Mouse (Mus musculus): ENCODE measurements around the gene Sf3b4. TPM values are rescaled to one million over a fixed set of nuclear protein-coding genes. Genes with fewer than 3 reads are reported as not detected.
A peak's percentile ranks its signal among the peaks of the same experiment; 100 is the strongest.
"Not testable (repeated sequence)": the region's sequence is repeated elsewhere in the genome, so short reads cannot be mapped to it uniquely, and the experiment has no call there.

Gene Sf3b4
- polyA plus RNA-seq, 1 experiment from 2014 or later: 220 TPM

DNA sequence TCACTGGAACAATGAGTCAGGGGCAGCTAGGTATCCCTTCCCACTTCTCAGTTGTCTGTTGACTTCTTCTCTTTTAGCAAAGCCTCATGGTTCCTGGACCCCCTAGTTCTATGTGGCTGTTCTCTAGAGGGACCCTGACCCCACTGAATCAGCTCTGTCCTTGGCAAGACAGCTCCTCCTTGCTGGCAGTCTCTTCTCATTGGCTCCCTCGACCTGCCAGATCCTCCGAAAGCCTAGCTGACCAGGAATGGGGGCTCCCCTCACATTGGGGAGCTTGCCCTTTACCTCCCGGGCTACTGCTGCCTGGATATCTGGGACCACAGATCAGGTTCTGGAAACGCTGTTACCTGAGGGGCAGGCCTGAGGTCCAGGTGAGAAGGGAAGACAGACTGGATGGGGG, 1.9 kb upstream of the Sf3b4 start:
- H3K4me1 ChIP-seq (replicated peaks; ENCODE audit: control insufficient read depth, insufficient read depth, low read length): peaks cover 19% of the 10 kb centered on the region
- peak overlapping the region; percentile 10; the same call in 1 of the 2 replicates for H3K9ac ChIP-seq (ENCODE audit: low read depth, low read length)
- H3K9me3 ChIP-seq (ENCODE audit: control insufficient read depth, low read length): no peaks in the 10 kb centered on the region
- 76% methylated on average over 4 of the region's 4 CpGs for whole genome bisulfite sequencing
- H3K27ac ChIP-seq (ENCODE audit: low read depth, low read length): no peak overlapping the region
- H3K27me3 ChIP-seq (replicated peaks; ENCODE audit: control insufficient read depth, insufficient read depth, low read length): no peaks in the 10 kb centered on the region
- no peak overlapping the region for H3K4me3 ChIP-seq (ENCODE audit: low read depth, low read length)
- H3K36me3 ChIP-seq (ENCODE audit: control insufficient read depth, insufficient read depth, low read length): peaks cover 16% of the 10 kb centered on the region
- ATAC-seq (replicated peaks; ENCODE audit: low FRiP score) (no peak), DNase-seq (ENCODE audit: low spot score) (no peak)
- H3K4me2 ChIP-seq: peak overlapping the region; percentile 4; the same call in 1 of the 2 replicates

- ATAC-seq (replicated peaks; ENCODE audit: low FRiP score) (no peak), DNase-seq (ENCODE audit: low spot score) (no peak)
- no peaks in the 10 kb centered on the region for H3K27me3 ChIP-seq (replicated peaks; ENCODE audit: control insufficient read depth, insufficient read depth, low read length)
- H3K9me3 ChIP-seq (ENCODE audit: control insufficient read depth, low read length): no peaks in the 10 kb centered on the region
- peaks cover 19% of the 10 kb centered on the region for H3K4me1 ChIP-seq (replicated peaks; ENCODE audit: control insufficient read depth, insufficient read depth, low read length)
- H3K36me3 ChIP-seq (ENCODE audit: control insufficient read depth, insufficient read depth, low read length): peaks cover 22% of the 10 kb centered on the region
- peak overlapping the region; percentile 95; the same call in 1 of the 2 replicates for H3K27ac ChIP-seq (ENCODE audit: low read depth, low read length)
- peak overlapping the region; percentile 87 for H3K4me3 ChIP-seq (ENCODE audit: low read depth, low read length)
- peak overlapping the region; percentile 95 for H3K4me2 ChIP-seq
- peak overlapping the region; percentile 96 for H3K9ac ChIP-seq (ENCODE audit: low read depth, low read length)
- WGBS: 51% methylated on average over 10 of the region's 10 CpGs
Measured at GRCm38 (mm10) chr3:96170976-96171545, 1.1 kb upstream of the Sf3b4 start.

- 19% methylated on average over 18 of the region's 18 CpGs for WGBS
- H3K9me3 ChIP-seq (ENCODE audit: control insufficient read depth, low read length): no peaks in the 10 kb centered on the region
- H3K4me1 ChIP-seq (replicated peaks; ENCODE audit: control insufficient read depth, insufficient read depth, low read length): peaks cover 19% of the 10 kb centered on the region
- DNase-seq (ENCODE audit: low spot score) (no peak), ATAC-seq (replicated peaks; ENCODE audit: low FRiP score) (no peak)
- no peaks in the 10 kb centered on the region for H3K27me3 ChIP-seq (replicated peaks; ENCODE audit: control insufficient read depth, insufficient read depth, low read length)
- H3K4me3 ChIP-seq (ENCODE audit: low read depth, low read length): peak overlapping the region; percentile 87
- peak overlapping the region; percentile 95 for H3K4me2 ChIP-seq
- H3K9ac ChIP-seq (ENCODE audit: low read depth, low read length): peak overlapping the region; percentile 96
- H3K36me3 ChIP-seq (ENCODE audit: control insufficient read depth, insufficient read depth, low read length): peaks cover 27% of the 10 kb centered on the region
- H3K27ac ChIP-seq (ENCODE audit: low read depth, low read length): peak overlapping the region; percentile 95
Measured at GRCm38 (mm10) chr3:96171583-96172196, 442 bp upstream of the Sf3b4 start.

DNA sequence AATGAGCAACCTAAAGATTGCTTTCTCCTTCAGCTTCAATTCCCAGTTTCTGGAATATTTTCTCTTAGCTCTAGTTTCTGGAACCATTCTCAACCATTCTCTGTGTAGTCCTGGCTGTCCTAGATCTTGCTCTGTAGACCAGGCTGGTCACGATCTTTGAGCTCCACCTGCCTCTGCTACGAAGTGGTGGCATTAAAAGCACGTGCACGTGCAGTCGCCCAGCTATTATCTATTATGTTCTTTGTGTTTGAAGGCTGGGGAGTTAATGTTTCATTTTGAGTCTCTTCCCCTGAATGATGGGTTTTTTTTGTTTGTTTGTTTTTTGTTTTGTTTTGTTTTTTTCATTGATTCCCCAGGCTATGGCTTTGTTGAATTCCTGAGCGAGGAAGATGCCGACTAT, 1.1 kb downstream of the Sf3b4 start:
- Histone ChIP-seq H3K36me3 (ENCODE audit: control insufficient read depth, insufficient read depth, low read length) (peaks cover 33% of the 10 kb centered on the region), H3K9ac (ENCODE audit: low read depth, low read length) (peak overlapping the region; percentile 96), H3K9me3 (ENCODE audit: control insufficient read depth, low read length) (no peaks in the 10 kb centered on the region), H3K27me3 (replicated peaks; ENCODE audit: control insufficient read depth, insufficient read depth, low read length) (no peaks in the 10 kb centered on the region), H3K4me1 (replicated peaks; ENCODE audit: control insufficient read depth, insufficient read depth, low read length) (peaks cover 19% of the 10 kb centered on the region), H3K4me3 (ENCODE audit: low read depth, low read length) (peak overlapping the region; percentile 87), H3K4me2 (peak overlapping the region; percentile 95), H3K27ac (ENCODE audit: low read depth, low read length) (peak overlapping the region; percentile 95; the same call in 1 of the 2 replicates)
- no peak for DNase-seq (ENCODE audit: low spot score)
- WGBS: 32% methylated on average over 7 of the region's 7 CpGs
- no peak for ATAC-seq (replicated peaks; ENCODE audit: low FRiP score)

DNA sequence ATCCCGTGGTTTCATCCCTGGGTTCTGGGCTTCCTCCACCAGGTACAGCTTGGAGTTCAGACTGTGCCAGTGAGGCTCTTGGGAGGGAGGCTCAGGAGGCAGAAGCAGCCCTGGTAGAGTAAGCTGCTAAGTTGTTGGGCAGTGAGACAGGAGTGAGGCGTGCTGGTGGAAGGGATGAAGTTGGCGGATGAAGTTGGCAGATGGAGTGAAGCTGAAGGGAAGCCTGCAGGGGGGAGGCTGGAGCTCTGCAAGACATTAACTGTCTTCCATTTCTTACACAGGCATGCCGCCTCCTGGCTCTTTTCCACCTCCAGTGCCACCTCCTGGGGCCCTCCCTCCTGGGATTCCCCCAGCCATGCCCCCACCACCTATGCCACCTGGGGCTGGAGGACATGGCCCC, 1.9 kb downstream of the Sf3b4 start:
- 83% methylated on average over 4 of the region's 4 CpGs for WGBS

GRCm38 (mm10) chr3:96175251-96175650, 3.1 kb downstream of the Sf3b4 start:
- ATAC-seq (replicated peaks; ENCODE audit: low FRiP score): no peak
- WGBS: 87% methylated on average over 6 of the region's 6 CpGs

More for the DNA sequence above, 1.9 kb downstream of the Sf3b4 start:
- peak overlapping the region; percentile 95 for H3K4me2 ChIP-seq
- H3K36me3 ChIP-seq (ENCODE audit: control insufficient read depth, insufficient read depth, low read length): peaks cover 29% of the 10 kb centered on the region
- not testable (repeated sequence) for H3K27me3 ChIP-seq (replicated peaks; ENCODE audit: control insufficient read depth, insufficient read depth, low read length); H3K9me3 ChIP-seq (ENCODE audit: control insufficient read depth, low read length); ATAC-seq (replicated peaks; ENCODE audit: low FRiP score); H3K27ac ChIP-seq (ENCODE audit: low read depth, low read length); DNase-seq (ENCODE audit: low spot score)
- peak overlapping the region; percentile 34 for H3K4me3 ChIP-seq (ENCODE audit: low read depth, low read length)
- H3K9ac ChIP-seq (ENCODE audit: low read depth, low read length): 0 out of 2 replicates have a peak overlapping the region, but pooled peaks have one; percentile 13
- H3K4me1 ChIP-seq (replicated peaks; ENCODE audit: control insufficient read depth, insufficient read depth, low read length): peaks cover 19% of the 10 kb centered on the region

GRCm38 (mm10) chr3:96178427-96178826, 6.3 kb downstream of the Sf3b4 start:
- no peak overlapping the region for H3K4me2 ChIP-seq
- no peak overlapping the region for H3K4me3 ChIP-seq (ENCODE audit: low read depth, low read length)
- peaks cover 29% of the 10 kb centered on the region for H3K36me3 ChIP-seq (ENCODE audit: control insufficient read depth, insufficient read depth, low read length)
- DNase-seq (ENCODE audit: low spot score) (no peak), ATAC-seq (replicated peaks; ENCODE audit: low FRiP score) (no peak)
- no peak overlapping the region for H3K9ac ChIP-seq (ENCODE audit: low read depth, low read length)
- 90% methylated on average over 4 of the region's 4 CpGs for WGBS
- no peaks in the 10 kb centered on the region for H3K9me3 ChIP-seq (ENCODE audit: control insufficient read depth, low read length)
- H3K4me1 ChIP-seq (replicated peaks; ENCODE audit: control insufficient read depth, insufficient read depth, low read length): peaks cover 31% of the 10 kb centered on the region
- H3K27me3 ChIP-seq (replicated peaks; ENCODE audit: control insufficient read depth, insufficient read depth, low read length): no peaks in the 10 kb centered on the region
- H3K27ac ChIP-seq (ENCODE audit: low read depth, low read length): no peak overlapping the region

More at GRCm38 (mm10) chr3:96175251-96175650, 3.1 kb downstream of the Sf3b4 start:
- no peak overlapping the region for H3K4me2 ChIP-seq
- H3K27ac ChIP-seq (ENCODE audit: low read depth, low read length): no peak overlapping the region
- H3K27me3 ChIP-seq (replicated peaks; ENCODE audit: control insufficient read depth, insufficient read depth, low read length): no peaks in the 10 kb centered on the region
- no peak for DNase-seq (ENCODE audit: low spot score)
- H3K4me1 ChIP-seq (replicated peaks; ENCODE audit: control insufficient read depth, insufficient read depth, low read length): peaks cover 19% of the 10 kb centered on the region
- H3K4me3 ChIP-seq (ENCODE audit: low read depth, low read length): no peak overlapping the region
- H3K36me3 ChIP-seq (ENCODE audit: control insufficient read depth, insufficient read depth, low read length): peaks cover 29% of the 10 kb centered on the region
- H3K9me3 ChIP-seq (ENCODE audit: control insufficient read depth, low read length): no peaks in the 10 kb centered on the region
- H3K9ac ChIP-seq (ENCODE audit: low read depth, low read length): no peak overlapping the region

DNA sequence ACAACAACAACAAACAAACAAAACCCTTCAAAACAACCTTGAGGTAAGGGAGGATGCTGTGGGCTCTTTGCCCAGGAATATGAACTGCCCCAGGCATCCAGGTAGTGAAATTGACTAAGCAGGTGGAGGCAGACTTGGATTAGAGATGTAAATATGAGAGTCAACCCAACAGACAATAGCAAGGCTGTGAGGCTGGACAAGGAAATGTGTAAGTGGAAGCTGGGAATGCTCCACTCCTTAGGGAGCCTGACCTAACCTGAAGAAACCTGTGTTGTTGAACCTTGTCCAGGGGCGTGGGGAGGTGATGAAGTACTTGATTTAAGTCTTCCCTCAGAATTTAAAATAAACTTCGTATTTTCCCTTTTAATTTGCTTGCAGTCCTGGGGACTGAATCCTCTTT, 6.8 kb downstream of the Sf3b4 start:
- peaks cover 28% of the 10 kb centered on the region for H3K36me3 ChIP-seq (ENCODE audit: control insufficient read depth, insufficient read depth, low read length)
- H3K4me1 ChIP-seq (replicated peaks; ENCODE audit: control insufficient read depth, insufficient read depth, low read length): peaks cover 28% of the 10 kb centered on the region

DNA sequence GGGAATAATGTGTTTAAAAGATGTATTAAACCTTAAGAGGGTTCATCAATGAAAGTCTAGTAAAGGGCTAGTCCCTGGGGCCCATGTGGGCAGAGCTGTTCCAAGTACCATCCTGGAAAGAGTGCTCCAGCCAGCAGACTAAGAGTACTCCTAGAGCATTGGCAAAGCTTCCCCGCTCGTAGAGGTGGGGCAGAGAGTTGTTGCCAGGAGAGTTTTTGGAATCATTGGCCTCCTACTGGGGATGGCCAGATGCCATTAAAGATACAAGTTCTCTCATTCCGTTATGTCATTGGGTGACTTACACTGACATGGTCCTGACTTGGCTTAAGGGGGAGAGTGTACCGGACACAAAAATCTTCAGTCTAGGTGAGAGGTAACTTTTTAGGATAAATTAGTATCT, 7.4 kb downstream of the Sf3b4 start:
- no peak overlapping the region for H3K9ac ChIP-seq (ENCODE audit: low read depth, low read length)
- no peaks in the 10 kb centered on the region for H3K27me3 ChIP-seq (replicated peaks; ENCODE audit: control insufficient read depth, insufficient read depth, low read length)
- peaks cover 21% of the 10 kb centered on the region for H3K36me3 ChIP-seq (ENCODE audit: control insufficient read depth, insufficient read depth, low read length)
- WGBS: 70% methylated on average over 4 of the region's 4 CpGs
- H3K4me3 ChIP-seq (ENCODE audit: low read depth, low read length): no peak overlapping the region
- no peak overlapping the region for H3K27ac ChIP-seq (ENCODE audit: low read depth, low read length)
- H3K9me3 ChIP-seq (ENCODE audit: control insufficient read depth, low read length): no peaks in the 10 kb centered on the region
- DNase-seq (ENCODE audit: low spot score): no peak
- H3K4me2 ChIP-seq: no peak overlapping the region
- no peak for ATAC-seq (replicated peaks; ENCODE audit: low FRiP score)
- H3K4me1 ChIP-seq (replicated peaks; ENCODE audit: control insufficient read depth, insufficient read depth, low read length): peaks cover 22% of the 10 kb centered on the region

More for the DNA sequence above, 6.8 kb downstream of the Sf3b4 start:
- Histone ChIP-seq H3K27me3 (replicated peaks; ENCODE audit: control insufficient read depth, insufficient read depth, low read length) (no peaks in the 10 kb centered on the region), H3K4me2 (no peak overlapping the region), H3K9ac (ENCODE audit: low read depth, low read length) (no peak overlapping the region), H3K9me3 (ENCODE audit: control insufficient read depth, low read length) (no peaks in the 10 kb centered on the region), H3K27ac (ENCODE audit: low read depth, low read length) (no peak overlapping the region), H3K4me3 (ENCODE audit: low read depth, low read length) (no peak overlapping the region)
- ATAC-seq (replicated peaks; ENCODE audit: low FRiP score) (no peak), DNase-seq (ENCODE audit: low spot score) (no peak)
- 77% methylated on average over 2 of the region's 2 CpGs for WGBS
